Mouse (Mus musculus) hindbrain, postnatal 0 days (tissue): ENCODE data around the gene Trim6. TPM values are rescaled to one million over a fixed set of nuclear protein-coding genes. Genes with fewer than 3 reads are reported as not detected.
"Not testable (repeated sequence)": the region's sequence is repeated elsewhere in the genome, so short reads cannot be mapped to it uniquely, and the experiment has no call there.

Experiments
- ATAC-seq: fragments of 200-750 bp; cut with Nextera tagmentation; 2 replicates; pipeline ENCODE4 v1.8.0; 2017; ENCODE audit warnings: mild to moderate bottlenecking, moderate TSS enrichment, moderate library complexity
- DNase-seq: peaks from one replicate; pipeline ENCODE4 v3.0.0-alpha.2; 2015; ENCODE audit warnings: low spot score
- H3K27ac ChIP-seq: fragments of 300-500 bp; sonication (generic); 2 replicates; pipeline ENCODE4 v1.5.1; 2014; ENCODE audit warnings: mild to moderate bottlenecking
- H3K27me3 ChIP-seq: fragments of 300-500 bp; sonication (generic); 2 replicates; pipeline ENCODE4 v1.6.1; 2014; ENCODE audit warnings: low read length, mixed read lengths; ENCODE audit not compliant: insufficient read depth
- H3K36me3 ChIP-seq: fragments of 300-500 bp; sonication (generic); 2 replicates; pipeline ENCODE4 v1.6.1; 2014; ENCODE audit warnings: low read length, mixed read lengths; ENCODE audit not compliant: insufficient read depth
- H3K4me1 ChIP-seq: fragments of 300-500 bp; sonication (generic); 2 replicates; pipeline ENCODE4 v1.6.1; 2014; ENCODE audit warnings: antibody characterized with exemption, low read length, mixed read lengths; ENCODE audit not compliant: insufficient read depth
- H3K4me2 ChIP-seq: fragments of 300-500 bp; sonication (generic); 2 replicates; pipeline ENCODE4 v1.6.1; 2014; ENCODE audit warnings: low read depth, mild to moderate bottlenecking, low read length, moderate library complexity, mixed read lengths
- H3K4me3 ChIP-seq: fragments of 300-500 bp; sonication (generic); 2 replicates; pipeline ENCODE4 v1.5.1; 2014; ENCODE audit warnings: low read length
- H3K9ac ChIP-seq: fragments of 300-500 bp; sonication (generic); replicated peaks from 2 replicates; pipeline ENCODE4 v1.6.1; 2014; ENCODE audit warnings: mild to moderate bottlenecking, low read length, moderate library complexity, mixed read lengths
- H3K9me3 ChIP-seq: fragments of 300-500 bp; sonication (generic); 2 replicates; pipeline ENCODE4 v1.6.1; 2016; ENCODE audit warnings: low read length, mixed read lengths
- CTCF ChIP-seq: IDR thresholded peaks from 2 replicates; pipeline ENCODE4 v1.5.1; 2016; ENCODE audit warnings: antibody characterized with exemption, control low read depth, low read depth
- WGBS: fragments of 180-500 bp; shearing (Covaris S2); extraction: QIAGEN DNeasy Blood & Tissue Kit; methylation state at CpG from one replicate; pipeline ENCODE4 v1.1.7; 2014; 5-methylcytosine and 5-hydroxymethylcytosine counted together
- polyA plus RNA-seq: library from polyadenylated mRNA; unstranded; fragments of >200 nt; fragmentation: Nextera tagmentation; extraction: Ambion mirVana; gene quantifications from 2 replicates; pipeline ENCODE4 v1.2.1, GENCODE M21; 2015
- total RNA-seq: library from RNA; depleted of rRNA; stranded (reverse); fragments of >200 nt; gene quantifications from 2 replicates; pipeline ENCODE4 v1.2.3, GENCODE M21; 2014; rRNA removed

The Trim6 gene
- total and polyA plus RNA-seq, 2 experiments from 2014 or later = 0.37 to 0.68 TPM

DNA sequence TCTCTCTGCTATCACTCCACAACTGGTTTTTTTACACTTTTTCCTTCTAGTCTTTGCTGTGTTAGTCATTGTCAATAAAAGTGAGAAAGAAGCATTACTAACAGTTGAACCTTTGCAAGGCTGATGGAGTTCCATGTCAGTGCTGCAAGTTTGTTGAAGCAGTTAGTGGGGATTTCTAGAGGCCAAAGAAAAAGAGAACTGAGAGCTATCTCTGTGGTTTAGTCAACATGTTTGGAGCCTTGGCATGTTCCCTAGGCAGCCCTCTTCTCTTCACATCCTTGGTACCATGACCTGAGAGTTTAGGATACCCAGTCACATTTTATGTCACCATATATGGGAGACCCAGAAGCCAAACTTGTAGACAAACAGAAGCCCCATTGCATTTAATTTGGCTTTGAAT, 22.3 kb downstream of the Trim6 start:
- Histone ChIP-seq H3K36me3 (no peaks in the 10 kb centered on the region), H3K27ac (no peak overlapping the region), H3K4me1 (no peaks in the 10 kb centered on the region), H3K4me3 (no peak overlapping the region), H3K9me3 (no peaks in the 10 kb centered on the region), H3K9ac (no peak overlapping the region), H3K4me2 (no peak overlapping the region), H3K27me3 (no peaks in the 10 kb centered on the region)
- TF ChIP-seq CTCF = no peak
- ATAC-seq (no peak), DNase-seq (no peak)

DNA sequence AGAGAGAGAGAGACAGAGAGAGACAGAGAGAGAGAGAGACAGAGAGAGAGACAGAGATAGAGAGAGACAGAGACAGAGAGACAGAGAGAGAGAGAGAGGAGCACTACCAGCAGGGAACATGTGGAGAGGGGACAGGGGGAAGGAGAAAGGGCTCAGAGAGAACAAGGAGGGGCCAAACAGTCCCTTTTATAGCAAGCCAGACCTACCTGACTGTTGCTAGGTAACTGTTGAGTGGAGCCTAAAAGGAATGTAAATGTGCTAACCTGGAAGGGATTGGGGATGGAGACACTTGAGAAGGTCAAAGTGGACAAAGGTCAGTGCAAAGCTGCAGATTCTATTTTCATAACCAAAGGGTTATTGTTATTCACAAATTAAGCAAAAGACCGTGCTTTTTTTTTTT, 25.0 kb downstream of the Trim6 start:
- H3K9ac ChIP-seq = no peak overlapping the region
- no peak overlapping the region for H3K27ac ChIP-seq
- no peak overlapping the region for H3K4me2 ChIP-seq
- DNase-seq (no peak), ATAC-seq (no peak)
- no peak overlapping the region for H3K4me3 ChIP-seq
- no peaks in the 10 kb centered on the region for H3K36me3 ChIP-seq
- no peaks in the 10 kb centered on the region for H3K27me3 ChIP-seq
- no peak for TF ChIP-seq CTCF
- no peaks in the 10 kb centered on the region for H3K4me1 ChIP-seq
- WGBS = 56% methylated on average over 1 of the region's 1 CpGs
- H3K9me3 ChIP-seq = no peaks in the 10 kb centered on the region

DNA sequence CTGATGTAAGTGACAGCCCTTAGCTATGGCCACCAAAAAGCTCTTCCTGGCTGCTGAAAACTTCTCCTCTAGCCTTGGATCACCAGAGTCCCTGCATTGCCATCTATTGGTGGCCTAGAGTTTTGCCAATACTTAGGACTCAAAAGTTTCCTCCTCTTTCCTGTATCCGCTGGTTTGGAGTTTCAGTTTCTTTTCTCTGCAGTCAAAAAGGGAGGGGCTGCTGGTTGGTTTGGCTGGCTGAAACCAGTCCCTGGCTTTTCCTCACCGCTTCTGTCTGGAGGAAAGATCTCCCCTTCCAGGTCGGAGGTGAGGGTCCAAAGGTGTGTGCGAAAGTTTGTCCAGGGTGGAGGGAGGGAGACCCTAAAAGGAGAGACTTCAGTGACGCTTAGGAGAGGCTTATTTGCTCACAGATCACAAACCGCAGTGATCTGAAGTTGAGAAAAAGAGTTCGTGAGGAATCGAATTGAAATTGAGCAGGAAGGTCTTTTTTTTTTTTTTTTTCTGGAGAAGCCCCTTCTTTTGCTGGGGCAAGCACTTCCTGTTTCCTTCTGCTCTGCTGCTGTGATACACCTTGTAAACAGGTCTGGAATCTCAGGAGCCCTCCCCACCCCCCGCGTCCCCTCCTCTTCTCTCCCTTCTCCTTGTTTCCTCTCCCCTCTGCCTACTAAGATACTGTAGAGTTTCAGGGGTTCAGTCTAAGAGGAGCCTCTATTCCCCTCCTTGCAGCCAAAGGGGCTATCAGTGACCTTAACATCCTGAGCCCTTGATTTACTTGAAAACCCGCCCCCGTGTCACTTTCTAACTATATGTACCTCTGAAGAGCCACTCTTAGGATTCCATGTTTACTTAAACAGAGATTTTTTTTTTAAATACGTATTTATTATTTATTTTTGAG, 25.9 kb downstream of the Trim6 start, which contains the start of gene Trim34a:
TSS of gene Trim34a (plus strand) at position 171 of the 895 bp plus-strand sequence.
- Histone ChIP-seq H3K27me3 (no peaks in the 10 kb centered on the region), H3K4me1 (no peaks in the 10 kb centered on the region), H3K27ac (peak within 1 kb of the TSS; percentile 33), H3K9me3 (no peaks in the 10 kb centered on the region), H3K4me3 (peak within 1 kb of the TSS; percentile 40), H3K9ac (no peak within 1 kb of the TSS; the same call in 1 of the 2 replicates), H3K36me3 (no peaks in the 10 kb centered on the region), H3K4me2 (peak within 1 kb of the TSS; percentile 48)
- TF ChIP-seq CTCF = peak; percentile 70
- ATAC-seq = peak; percentile 83
- DNase-seq = peak; percentile 73
- 10% methylated on average over 13 of the region's 13 CpGs for WGBS

DNA sequence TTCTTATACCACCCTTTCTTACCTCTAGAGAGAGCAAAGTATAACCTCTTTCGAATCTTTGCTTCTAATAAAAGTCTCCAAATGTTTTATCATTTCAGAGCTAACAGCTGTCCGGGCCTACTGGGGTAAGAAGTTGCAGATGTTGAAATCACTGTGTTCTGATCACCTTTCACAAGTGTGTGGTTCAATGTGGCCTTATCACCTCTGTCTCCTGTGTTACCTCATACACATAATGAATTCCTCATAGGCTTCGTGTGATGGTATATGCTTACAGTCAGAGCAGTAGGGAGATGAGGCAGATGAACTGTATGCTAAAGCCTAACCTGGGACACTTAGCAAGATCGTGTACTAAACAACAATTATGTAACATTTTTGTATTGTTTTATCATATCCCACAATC, 41.8 kb downstream of the Trim6 start:
- not testable (repeated sequence) for H3K4me2 ChIP-seq, H3K27ac ChIP-seq, H3K36me3 ChIP-seq, DNase-seq, H3K4me3 ChIP-seq, H3K27me3 ChIP-seq, H3K9ac ChIP-seq, ATAC-seq, H3K4me1 ChIP-seq, H3K9me3 ChIP-seq
- WGBS = 92% methylated on average over 4 of the region's 4 CpGs

DNA sequence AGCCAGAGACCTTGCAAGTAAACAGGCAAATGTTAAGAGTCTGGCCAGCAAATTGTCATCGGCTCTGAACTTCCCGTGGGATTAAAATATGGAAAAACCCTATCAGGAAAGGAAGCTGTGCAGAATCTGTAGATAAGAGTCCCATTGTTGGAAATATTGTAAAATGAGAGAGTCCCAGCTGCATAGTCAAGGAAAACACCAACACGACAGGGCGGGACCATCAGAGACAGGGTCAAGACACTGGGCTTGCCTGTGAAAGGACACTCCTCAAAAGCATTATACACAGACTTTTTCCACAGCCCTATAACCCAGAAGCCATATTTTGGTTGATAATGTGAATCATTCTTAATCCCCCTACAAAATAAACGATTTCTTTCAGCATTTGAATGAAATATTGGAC, 46.7 kb downstream of the Trim6 start:
- not testable (repeated sequence) for ATAC-seq, H3K9me3 ChIP-seq
- 74% methylated on average over 2 of the region's 5 CpGs for WGBS

DNA sequence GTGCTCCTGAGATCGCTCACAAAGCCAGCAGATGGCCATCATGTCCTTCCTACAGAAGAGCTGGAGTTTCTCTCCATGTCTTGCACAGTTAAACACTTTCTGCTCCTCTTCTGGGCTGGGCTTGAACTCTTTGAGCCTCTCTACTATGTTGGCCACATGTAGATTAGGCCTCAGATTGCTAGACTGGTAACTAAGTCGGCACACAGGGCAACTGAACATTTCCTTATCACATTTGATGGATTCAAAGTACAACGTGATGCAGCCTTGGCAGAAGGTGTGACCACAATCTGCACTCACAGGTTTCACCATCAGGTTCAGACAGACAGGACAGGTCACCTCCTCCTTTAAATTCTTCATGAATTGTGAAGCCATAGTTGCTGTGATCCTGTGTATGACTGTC, 60.8 kb downstream of the Trim6 start:
- H3K36me3 ChIP-seq, H3K4me3 ChIP-seq, H3K4me1 ChIP-seq, H3K4me2 ChIP-seq, H3K9me3 ChIP-seq, H3K27ac ChIP-seq, DNase-seq, H3K9ac ChIP-seq, ATAC-seq, H3K27me3 ChIP-seq: not testable (repeated sequence)
- 71% methylated on average over 3 of the region's 3 CpGs for WGBS

More for the DNA sequence above, 46.7 kb downstream of the Trim6 start:
- not testable (repeated sequence) for H3K9ac ChIP-seq, H3K4me3 ChIP-seq, DNase-seq, H3K4me1 ChIP-seq, H3K36me3 ChIP-seq, H3K27ac ChIP-seq, H3K4me2 ChIP-seq, H3K27me3 ChIP-seq

Other genes with a start within 250 kb of the Trim6 start
- not detected in 2 replicates for gene Olfr635, start 247.6 kb upstream of the Trim6 start, total RNA-seq
- not detected in 2 replicates for gene Olfr635, start 247.6 kb upstream of the Trim6 start, polyA plus RNA-seq
- gene Olfr638, start 220.0 kb upstream of the Trim6 start, total RNA-seq = not detected in 2 replicates
- gene Olfr638, start 220.0 kb upstream of the Trim6 start, polyA plus RNA-seq = not detected in 2 replicates
- gene Olfr639, start 201.5 kb upstream of the Trim6 start, total RNA-seq = not detected in 2 replicates
- 0.03 TPM in 1 of 2 replicates, not detected in the other for gene Olfr639, start 201.5 kb upstream of the Trim6 start, polyA plus RNA-seq
- not detected in 2 replicates for gene Olfr640, start 193.2 kb upstream of the Trim6 start, total RNA-seq
- gene Olfr640, start 193.2 kb upstream of the Trim6 start, polyA plus RNA-seq = not detected in 2 replicates
- not detected in 2 replicates for gene Olfr641, start 183.3 kb upstream of the Trim6 start, total RNA-seq
- gene Olfr641, start 183.3 kb upstream of the Trim6 start, polyA plus RNA-seq = not detected in 2 replicates
- gene Olfr642, start 166.1 kb upstream of the Trim6 start, total RNA-seq = not detected in 2 replicates
- not detected in 2 replicates for gene Olfr642, start 166.1 kb upstream of the Trim6 start, polyA plus RNA-seq
- not detected in 2 replicates for gene 4930516K23Rik, start 157.3 kb upstream of the Trim6 start, total RNA-seq
- not detected in 2 replicates for gene 4930516K23Rik, start 157.3 kb upstream of the Trim6 start, polyA plus RNA-seq
- gene Olfr644, start 146.9 kb upstream of the Trim6 start, total RNA-seq = not detected in 2 replicates
- gene Olfr644, start 146.9 kb upstream of the Trim6 start, polyA plus RNA-seq = not detected in 2 replicates
- gene Olfr645, start 133.3 kb upstream of the Trim6 start, total RNA-seq = not detected in 2 replicates
- not detected in 2 replicates for gene Olfr645, start 133.3 kb upstream of the Trim6 start, polyA plus RNA-seq
- not detected in 2 replicates for gene Olfr646, start 113.9 kb upstream of the Trim6 start, total RNA-seq
- gene Olfr646, start 113.9 kb upstream of the Trim6 start, polyA plus RNA-seq = not detected in 2 replicates
- not detected in 2 replicates for gene Ubqln5, start 89.0 kb upstream of the Trim6 start, total RNA-seq
- not detected in 2 replicates for gene Ubqln5, start 89.0 kb upstream of the Trim6 start, polyA plus RNA-seq
- gene Olfr643, start 81.4 kb upstream of the Trim6 start, total RNA-seq = not detected in 2 replicates
- not detected in 2 replicates for gene Olfr643, start 81.4 kb upstream of the Trim6 start, polyA plus RNA-seq
- not detected in 2 replicates for gene Ubqln3, start 75.5 kb upstream of the Trim6 start, total RNA-seq
- not detected in 2 replicates for gene Ubqln3, start 75.5 kb upstream of the Trim6 start, polyA plus RNA-seq
- gene Ubqlnl, start 68.2 kb upstream of the Trim6 start, total RNA-seq = not detected in 2 replicates
- not detected in 2 replicates for gene Ubqlnl, start 68.2 kb upstream of the Trim6 start, polyA plus RNA-seq
- gene Olfm5, start 54.0 kb upstream of the Trim6 start, total RNA-seq = not detected in 2 replicates
- not detected in 2 replicates for gene Olfm5, start 54.0 kb upstream of the Trim6 start, polyA plus RNA-seq
- gene Olfr648, start 35.4 kb upstream of the Trim6 start, total RNA-seq = not detected in 2 replicates
- gene Olfr648, start 35.4 kb upstream of the Trim6 start, polyA plus RNA-seq = 0.37 and 0.40 TPM in 2 replicates
- not detected in 2 replicates for gene Olfr649, start 22.8 kb upstream of the Trim6 start, total RNA-seq
- gene Olfr649, start 22.8 kb upstream of the Trim6 start, polyA plus RNA-seq = not detected in 2 replicates
- 1.3 and 1.9 TPM in 2 replicates for gene Trim34a, start 25.7 kb downstream of the Trim6 start, total RNA-seq
- 1.1 and 1.6 TPM in 2 replicates for gene Trim34a, start 25.7 kb downstream of the Trim6 start, polyA plus RNA-seq
- 0.16 TPM in 1 of 2 replicates, not detected in the other for gene Trim5, start 69.3 kb downstream of the Trim6 start, total RNA-seq
- 0.25 and 0.47 TPM in 2 replicates for gene Trim5, start 69.3 kb downstream of the Trim6 start, polyA plus RNA-seq
- 2.2 and 2.8 TPM in 2 replicates for gene Trim12a, start 96.7 kb downstream of the Trim6 start, total RNA-seq
- gene Trim12a, start 96.7 kb downstream of the Trim6 start, polyA plus RNA-seq = 3.1 and 3.7 TPM in 2 replicates
- not detected in 2 replicates for gene Trim34b, start 110.7 kb downstream of the Trim6 start, total RNA-seq
- gene Trim34b, start 110.7 kb downstream of the Trim6 start, polyA plus RNA-seq = not detected in 2 replicates
- 1.7 and 1.8 TPM in 2 replicates for gene Trim12c, start 134.6 kb downstream of the Trim6 start, total RNA-seq
- 0.61 and 0.83 TPM in 2 replicates for gene Trim12c, start 134.6 kb downstream of the Trim6 start, polyA plus RNA-seq
- gene Trim30b, start 151.1 kb downstream of the Trim6 start, total RNA-seq = 0.16 TPM in 1 of 2 replicates, not detected in the other
- not detected in 2 replicates for gene Trim30b, start 151.1 kb downstream of the Trim6 start, polyA plus RNA-seq
- 1.2 TPM in 1 of 2 replicates, not detected in the other for gene Trim30c, start 182.0 kb downstream of the Trim6 start, total RNA-seq
- not detected in 2 replicates for gene Trim30c, start 182.0 kb downstream of the Trim6 start, polyA plus RNA-seq
- 1.3 and 2.2 TPM in 2 replicates for gene Trim30a, start 246.4 kb downstream of the Trim6 start, total RNA-seq
- 0.89 and 0.97 TPM in 2 replicates for gene Trim30a, start 246.4 kb downstream of the Trim6 start, polyA plus RNA-seq